Mouse (Mus musculus): ENCODE results near the gene Lrrc43. TPM values are rescaled to one million over a fixed set of nuclear protein-coding genes. Genes with fewer than 3 reads are reported as not detected.
A peak's percentile ranks its signal among the peaks of the same experiment; 100 is the strongest.
"Not testable (repeated sequence)": the region's sequence is repeated elsewhere in the genome, so short reads cannot be mapped to it uniquely, and the experiment has no call there.

The Lrrc43 gene
- not detected for polyA plus RNA-seq (2017; shearing (Covaris generic))

DNA sequence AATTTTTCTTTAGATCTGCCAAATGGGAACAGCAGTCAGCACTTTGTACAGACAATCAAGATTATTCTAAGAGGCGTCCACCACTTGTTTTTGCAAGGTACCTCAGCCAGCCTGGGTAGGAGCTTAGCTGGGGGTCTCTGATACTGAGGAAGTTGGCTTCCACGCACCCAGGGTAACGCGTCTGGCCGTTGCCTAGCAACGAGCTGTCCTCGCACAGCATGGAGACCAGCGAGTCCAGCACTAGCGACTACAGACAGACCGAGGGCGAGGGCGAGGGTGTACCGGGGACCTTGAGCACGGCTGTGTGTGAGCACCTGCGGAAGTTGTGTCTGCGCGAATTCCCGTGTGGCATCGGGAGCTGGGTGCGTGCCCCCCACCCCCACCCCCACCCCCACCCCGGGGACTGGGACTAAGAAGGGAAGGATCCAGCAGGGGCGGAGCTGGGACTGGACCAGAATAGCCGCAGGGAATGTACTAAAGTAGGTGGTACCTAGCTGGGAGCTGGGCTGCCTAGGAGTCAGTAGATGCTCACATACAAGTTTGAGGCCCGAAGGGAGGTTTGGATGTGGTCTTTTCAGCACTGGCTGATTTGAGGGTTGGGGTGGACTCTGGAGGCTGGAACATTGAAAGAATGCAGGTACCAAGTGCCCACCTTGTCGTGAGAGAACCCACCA lies at the start of gene Lrrc43, which contains the start of gene Il31:
TSS of gene Lrrc43 (plus strand) at position 194 of the 674 bp plus-strand sequence.
TSS of gene Il31 (minus strand) at position 378 of the 674 bp plus-strand sequence.
- no peak for ATAC-seq

GRCm38 (mm10) chr5:123439312-123439711 lies 49.8 kb upstream of the Lrrc43 start:
- ATAC-seq = no peak

DNA sequence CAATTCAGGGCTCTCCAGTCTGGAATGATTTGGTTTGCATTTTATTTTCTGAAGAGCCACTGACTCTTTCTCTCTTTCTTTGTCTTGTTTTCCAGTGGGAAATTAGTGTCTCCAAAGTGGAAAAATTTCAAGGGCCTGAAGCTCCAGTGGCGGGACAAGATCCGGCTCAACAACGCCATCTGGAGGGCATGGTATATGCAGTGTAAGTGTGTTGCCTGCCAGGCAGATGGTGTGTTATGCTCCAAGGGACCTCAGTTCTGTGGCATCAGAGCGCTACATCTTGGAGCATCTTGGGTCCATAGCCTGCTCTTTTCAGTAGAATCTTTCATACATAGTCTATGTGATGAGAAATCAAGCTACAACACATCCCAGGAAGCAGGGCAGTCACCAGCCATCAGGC lies 49.2 kb upstream of the Lrrc43 start:
- ATAC-seq = no peak

- no peak for ATAC-seq
These were observed 48.4 kb upstream of the Lrrc43 start for GRCm38 (mm10) chr5:123440664-123441063.

DNA sequence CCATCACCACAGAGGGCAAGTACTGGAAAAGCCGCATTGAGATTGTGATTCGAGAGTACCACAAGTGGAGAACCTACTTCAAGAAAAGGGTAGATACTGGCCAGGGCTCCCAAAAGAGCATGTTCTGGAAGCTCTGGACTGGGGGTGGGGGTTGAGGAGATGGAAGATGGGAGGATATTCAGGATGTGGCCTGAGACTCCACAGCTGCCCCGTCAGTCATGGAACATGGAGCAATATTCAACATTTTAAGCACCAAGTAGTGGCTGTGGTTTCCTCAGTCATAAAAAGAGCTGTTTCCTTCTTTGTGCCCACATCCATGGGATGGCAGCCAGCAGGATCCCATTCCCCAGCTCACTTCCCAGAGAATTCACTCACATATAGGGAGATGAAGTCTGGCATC lies 46.8 kb upstream of the Lrrc43 start:
- ATAC-seq = no peak

- no peak for ATAC-seq
These were observed 45.0 kb upstream of the Lrrc43 start for GRCm38 (mm10) chr5:123444069-123444468.

DNA sequence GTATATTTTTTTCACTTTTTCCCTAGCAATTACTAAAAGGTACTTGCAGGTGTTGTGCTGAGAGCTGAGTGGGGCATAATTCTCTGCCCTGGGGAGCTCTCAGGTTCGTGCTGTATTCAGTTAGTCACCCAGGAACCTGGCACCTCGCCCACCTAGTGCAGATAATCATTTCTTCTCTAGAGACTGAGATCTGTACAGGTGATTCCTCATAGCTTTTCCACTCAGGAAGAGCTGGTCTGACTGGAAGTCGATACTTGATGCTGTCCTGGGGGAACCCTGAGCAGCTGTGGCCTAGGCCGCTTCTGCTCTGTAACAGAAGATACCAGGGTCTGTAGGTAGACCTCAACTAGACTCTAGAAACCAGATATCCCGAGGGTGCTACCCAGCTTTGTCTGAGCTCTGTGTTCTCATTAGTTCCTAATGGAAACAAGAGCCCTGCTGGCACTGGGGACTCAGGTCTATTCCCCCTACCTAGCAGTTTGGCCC lies 44.2 kb upstream of the Lrrc43 start:
- no peak for ATAC-seq

DNA sequence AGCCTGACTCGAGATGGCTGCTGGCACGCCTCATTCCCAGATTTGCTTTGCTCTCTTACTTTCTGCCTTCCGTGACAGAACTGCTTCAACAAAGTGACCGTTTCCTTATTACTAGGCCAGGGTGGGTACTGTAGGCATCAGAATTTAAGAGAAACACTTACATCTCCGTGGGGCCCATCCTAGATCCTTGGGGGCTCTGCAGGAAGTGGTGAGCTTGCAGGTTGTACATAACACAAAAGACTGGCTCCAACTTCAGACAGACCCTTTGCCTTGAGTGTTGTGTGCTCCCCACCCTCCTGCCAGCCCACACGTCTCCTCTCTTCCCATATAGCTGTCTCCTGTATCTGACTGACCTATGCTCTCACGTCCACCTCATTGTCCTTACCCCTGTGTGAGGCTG lies 37.2 kb upstream of the Lrrc43 start:
- ATAC-seq = no peak

DNA sequence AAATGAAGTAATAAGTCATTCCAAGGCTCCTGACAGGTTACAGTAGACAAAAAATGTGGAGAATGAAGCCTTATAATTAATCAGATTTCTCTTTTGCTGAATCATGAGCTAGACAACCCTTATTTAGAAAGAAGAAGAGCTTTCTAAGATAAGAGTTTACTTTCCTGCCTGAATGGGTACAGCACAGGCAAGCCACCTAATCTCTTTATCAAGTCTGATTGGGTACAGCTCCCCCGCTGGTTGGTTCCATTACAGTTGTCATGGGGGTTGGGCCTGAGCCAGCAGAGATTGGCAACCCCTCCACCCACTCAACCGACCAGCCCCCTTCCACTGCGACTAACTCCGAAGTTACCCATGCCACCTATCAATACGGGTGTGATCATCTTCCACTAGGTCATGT lies 27.7 kb upstream of the Lrrc43 start:
- no peak for ATAC-seq

DNA sequence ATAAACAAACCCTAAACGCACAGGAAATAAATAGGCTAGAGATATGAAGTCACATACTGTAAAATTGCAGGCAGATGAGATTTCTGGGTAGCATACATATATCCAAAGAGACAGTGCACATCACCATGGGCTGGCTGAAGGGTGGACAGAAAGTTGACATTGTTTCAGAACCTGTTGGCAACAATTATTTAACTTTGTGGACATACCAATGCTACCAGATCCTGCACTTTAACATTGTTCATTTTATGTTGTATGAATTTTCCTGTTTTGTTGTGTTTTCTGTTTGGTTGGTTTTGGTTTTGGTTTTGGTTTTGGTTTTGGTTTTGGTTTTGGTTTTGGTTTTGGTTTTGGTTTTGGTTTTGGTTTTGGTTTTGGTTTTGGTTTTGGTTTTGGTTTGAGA lies 24.5 kb upstream of the Lrrc43 start:
- ATAC-seq = no peak

- ATAC-seq = peak; percentile 92
These were observed 18.2 kb upstream of the Lrrc43 start for GRCm38 (mm10) chr5:123470784-123471400.

DNA sequence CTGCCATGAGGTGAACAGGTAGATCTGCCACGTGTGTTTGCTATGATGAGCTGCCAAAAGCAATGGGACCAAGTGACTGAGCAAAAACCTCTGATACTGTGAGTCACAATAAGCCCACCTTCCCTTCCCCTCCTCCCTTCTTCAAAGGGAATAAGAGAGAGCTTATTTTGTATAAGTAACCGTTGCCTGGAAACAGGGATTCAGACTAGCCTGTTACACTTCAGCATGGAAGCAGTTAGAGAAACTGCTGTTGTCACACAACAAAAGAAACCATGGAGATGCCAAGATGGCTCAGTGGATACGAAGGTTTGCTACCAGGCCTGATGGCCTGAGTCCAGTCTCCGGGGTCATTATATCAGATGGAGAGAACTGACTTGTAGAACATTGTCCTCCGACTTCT lies 15.3 kb upstream of the Lrrc43 start:
- ATAC-seq = no peak

DNA sequence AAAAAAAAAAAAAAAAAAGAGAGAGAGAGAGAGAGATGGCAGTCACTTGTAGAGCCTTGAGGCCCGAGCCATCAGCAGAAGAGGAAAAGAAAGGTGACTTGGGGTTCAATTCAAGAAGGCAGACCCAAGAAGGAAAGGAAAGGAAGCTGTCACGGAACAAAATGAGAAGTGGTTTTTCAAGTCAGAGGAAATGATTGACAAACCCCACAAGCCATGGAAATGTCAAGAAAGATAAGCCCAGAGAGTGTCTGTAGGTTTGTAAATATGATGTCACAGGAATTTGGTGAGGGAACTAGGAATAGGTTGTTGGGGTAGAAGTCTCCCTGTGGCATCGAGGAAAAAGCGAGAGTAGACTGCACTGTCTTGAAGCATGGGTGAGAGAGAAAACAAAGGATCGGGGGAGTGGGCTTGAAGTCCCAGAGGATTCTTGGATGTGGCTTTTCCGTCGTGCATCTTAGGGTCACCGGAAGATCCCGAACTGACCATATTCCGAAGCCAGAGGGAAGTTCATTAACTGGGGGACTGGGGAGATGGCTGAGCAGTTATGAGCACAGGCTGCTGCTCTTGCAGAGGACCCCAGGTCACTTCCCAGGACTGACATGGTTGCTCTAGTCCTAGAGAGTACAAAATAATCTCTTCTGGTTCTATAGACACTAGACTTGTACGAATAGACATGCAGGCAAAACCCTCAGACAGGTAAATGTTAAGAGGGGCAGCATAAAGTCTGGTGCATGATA lies 1.3 kb upstream of the Lrrc43 start:
- no peak for ATAC-seq

DNA sequence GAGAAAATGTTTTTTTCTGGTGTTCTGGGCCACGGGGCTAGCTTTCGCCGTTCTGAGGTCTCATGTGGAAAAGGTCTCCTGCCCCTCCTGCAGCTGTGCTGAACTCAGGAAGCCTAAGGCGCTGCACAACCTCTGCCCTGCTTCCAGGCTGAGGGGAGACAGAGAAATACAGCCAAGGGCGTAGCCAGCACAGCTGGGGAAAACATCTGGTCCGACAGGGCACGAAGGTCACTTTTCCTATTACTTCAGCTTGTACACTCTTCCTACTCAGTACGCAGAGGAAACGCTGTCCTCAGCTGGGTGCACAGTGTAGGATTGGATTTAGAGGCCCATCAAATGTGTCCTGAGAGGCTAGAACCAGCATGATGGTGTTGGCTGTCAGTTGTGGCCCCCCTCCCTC lies 830 bp downstream of the Lrrc43 start:
- no peak for ATAC-seq

GRCm38 (mm10) chr5:123499717-123500116 lies 10.6 kb downstream of the Lrrc43 start:
- ATAC-seq = peak; percentile 30

GRCm38 (mm10) chr5:123501973-123502372 lies 12.9 kb downstream of the Lrrc43 start:
- no peak for ATAC-seq

DNA sequence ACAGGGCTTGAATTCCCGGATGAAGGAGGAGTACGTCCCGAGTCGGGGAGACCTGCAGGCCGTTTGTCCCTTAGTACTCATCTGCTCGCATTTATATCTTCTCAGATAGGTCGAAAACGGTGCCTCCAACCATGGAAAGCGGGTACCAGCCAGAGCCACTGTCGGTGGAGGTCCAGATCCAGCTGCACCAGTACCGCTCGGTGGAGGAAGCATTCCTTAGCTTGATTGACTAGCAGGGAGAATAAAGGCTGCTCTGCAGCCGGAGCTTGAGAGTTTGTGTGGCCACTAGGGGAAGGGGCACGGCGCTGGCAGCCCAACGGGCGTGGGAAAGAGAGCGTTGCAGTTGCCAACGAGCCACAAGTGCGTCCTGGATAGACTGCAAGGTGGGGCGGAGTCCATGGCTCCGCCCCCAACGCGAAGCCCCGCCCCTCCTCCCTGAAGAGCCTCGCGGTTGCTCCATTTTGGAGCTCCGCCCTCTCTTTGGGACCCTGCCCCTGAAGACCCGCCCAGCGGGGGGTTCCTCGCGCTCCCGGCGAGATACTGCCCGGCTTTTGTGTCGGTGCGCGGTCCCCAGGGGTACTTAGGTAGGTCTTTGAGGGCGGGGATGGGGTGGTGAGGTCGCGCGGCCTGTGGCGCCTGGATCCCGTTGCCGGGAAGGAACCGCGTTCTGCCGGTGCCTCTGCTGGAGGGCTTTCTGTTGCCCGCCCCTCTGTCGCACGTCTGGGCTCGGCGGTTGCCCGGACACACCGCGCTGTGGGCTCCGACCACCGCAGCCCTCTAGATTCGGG lies 19.0 kb downstream of the Lrrc43 start:
- ATAC-seq = peak; percentile 81

GRCm38 (mm10) chr5:123508921-123509320 lies 19.8 kb downstream of the Lrrc43 start:
- ATAC-seq = no peak

DNA sequence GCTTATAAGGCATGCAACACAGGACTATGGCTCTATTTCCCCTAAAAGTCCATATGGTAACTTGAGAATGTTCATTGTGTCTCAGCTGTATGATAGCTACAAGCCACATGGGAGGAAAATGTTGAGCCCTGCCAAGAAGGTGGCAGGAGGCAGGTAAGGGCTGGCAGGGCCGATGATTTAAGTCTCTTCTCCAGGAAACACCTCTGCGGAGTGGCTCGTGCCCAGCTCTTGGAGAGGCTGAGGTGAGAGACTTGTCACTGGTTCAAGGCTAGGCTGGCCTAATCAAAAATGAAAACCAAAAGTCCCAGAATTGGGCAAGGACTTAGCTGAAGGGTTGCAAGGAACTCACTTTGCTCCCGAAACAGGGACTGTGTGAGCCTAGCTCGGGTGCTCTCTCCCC lies 21.1 kb downstream of the Lrrc43 start, which contains the start of gene B3gnt4:
TSS of gene B3gnt4 (plus strand) at position 301 of the 400 bp plus-strand sequence.
- ATAC-seq = no peak

DNA sequence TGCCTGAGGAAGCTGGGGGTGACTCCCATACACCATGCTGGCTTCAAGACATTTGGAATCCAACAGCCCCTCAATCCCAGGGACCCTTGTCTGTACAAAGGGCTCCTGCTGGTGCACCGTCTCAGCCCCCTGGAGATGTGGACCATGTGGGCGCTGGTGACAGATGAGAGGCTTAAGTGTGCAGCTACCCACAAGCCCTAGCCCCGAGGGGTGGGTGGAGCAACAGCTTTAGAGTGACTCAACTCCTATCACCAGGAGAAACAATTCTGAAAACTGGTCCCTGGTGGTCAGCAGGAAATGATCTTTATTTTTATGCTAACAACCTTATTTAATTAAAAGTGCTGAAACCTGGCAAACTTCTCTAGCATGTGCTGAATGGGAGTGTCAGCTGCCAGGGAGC lies 22.3 kb downstream of the Lrrc43 start:
- not testable (repeated sequence) for ATAC-seq

- no peak for ATAC-seq
These were observed 23.0 kb downstream of the Lrrc43 start for GRCm38 (mm10) chr5:123512102-123512501.

GRCm38 (mm10) chr5:123514871-123515270 lies 25.8 kb downstream of the Lrrc43 start:
- ATAC-seq = no peak

DNA sequence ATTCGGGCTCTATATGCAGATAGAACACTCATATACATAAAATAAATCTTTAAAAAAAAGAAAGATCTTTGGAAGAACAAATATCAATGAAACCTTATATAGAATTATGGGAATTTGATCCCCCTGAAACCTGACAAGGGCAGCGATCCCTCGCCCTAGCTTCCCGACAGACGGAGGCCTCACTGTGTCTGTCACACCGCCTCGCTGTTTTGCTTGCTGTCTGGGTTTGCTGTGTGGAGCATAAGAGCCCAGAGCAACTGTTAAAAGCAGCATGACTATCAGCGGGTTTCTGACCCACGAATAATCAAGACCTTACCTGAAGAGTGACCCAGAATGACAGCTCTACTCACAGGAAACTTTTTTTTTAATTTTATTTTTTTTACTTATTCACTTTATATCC lies 31.6 kb downstream of the Lrrc43 start:
- no peak for ATAC-seq
